Mouse (Mus musculus) heart, postnatal 36 days (tissue): ENCODE results near the gene Trim47. TPM values are rescaled to one million over a fixed set of nuclear protein-coding genes. Genes with fewer than 3 reads are reported as not detected.
"Not testable (repeated sequence)": the region's sequence is repeated elsewhere in the genome, so short reads cannot be mapped to it uniquely, and the experiment has no call there.

Source experiments
- DNase-seq, 2 experiments: peaks; one replicate each; pipeline ENCODE4 v3.0.0; 2021 to 2022
- intact Hi-C: fragments of 180-260 bp; cut with DNase I; formaldehyde crosslinking; loops from one replicate; pipeline ENCODE4 v1.15.1; 2025
- total RNA-seq, 2 experiments: library from RNA; stranded (reverse); gene quantifications; 2 replicates each; pipeline ENCODE4 v1.2.3; 2021

The Trim47 gene
- total RNA-seq, 2 experiments from 2014 or later = 25.2 to 34.2 TPM

- intact Hi-C loops = no loop called here
- DNase-seq = peak in 1 of 2 experiments; percentile 33
Measured at GRCm38 (mm10) chr11:116093771-116094565, 33.0 kb downstream of the Trim47 start.

GRCm38 (mm10) chr11:116092959-116093358 lies 34.1 kb downstream of the Trim47 start:
- DNase-seq, intact Hi-C loops: not testable (repeated sequence)

DNA sequence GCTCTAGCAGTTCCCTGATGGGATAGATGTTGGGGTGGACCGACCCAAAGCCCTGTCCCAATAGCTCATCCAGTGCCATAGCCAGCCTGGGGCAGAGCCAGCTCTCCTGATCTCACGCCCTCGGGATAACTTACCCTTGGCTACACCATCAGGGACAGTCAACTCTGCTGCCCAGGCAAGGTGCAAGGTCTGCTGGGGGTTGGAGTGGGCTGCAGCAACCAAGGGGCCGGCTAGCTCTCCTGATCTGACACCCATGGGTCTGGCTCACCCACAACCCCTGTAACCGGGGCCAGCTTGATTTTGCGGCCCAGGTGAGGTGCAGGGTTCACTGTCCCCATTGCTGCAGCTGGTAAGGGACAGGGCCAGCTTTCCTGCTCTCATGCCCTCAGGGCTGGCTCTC lies 35.4 kb downstream of the Trim47 start:
- DNase-seq = no peak
- intact Hi-C loops = no loop called here

DNA sequence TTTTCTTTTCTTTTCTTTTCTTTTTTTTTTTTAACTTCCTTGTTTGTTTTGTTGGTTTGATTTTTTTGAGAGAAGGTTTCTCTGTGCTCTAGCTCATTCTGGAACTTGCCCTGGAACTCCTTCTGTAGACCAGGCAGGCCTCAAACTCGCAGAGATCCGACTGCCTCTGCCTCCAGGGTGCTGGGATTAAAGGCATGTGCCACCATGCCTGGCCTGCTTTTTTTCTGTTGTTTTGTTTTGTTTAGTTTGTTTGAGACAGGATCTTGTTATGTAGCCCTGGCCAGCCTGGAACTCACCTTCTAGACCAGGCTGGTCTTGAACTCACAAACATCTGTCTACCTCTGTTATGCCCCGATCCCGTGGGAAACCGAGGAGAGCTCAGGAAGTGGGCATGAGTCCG lies 37.5 kb downstream of the Trim47 start:
- no peak for DNase-seq
- intact Hi-C loops = loop anchor here (5.0 kb wide), 1 partner anchor 128 kb away; no protein-coding TSS in a partner anchor

DNA sequence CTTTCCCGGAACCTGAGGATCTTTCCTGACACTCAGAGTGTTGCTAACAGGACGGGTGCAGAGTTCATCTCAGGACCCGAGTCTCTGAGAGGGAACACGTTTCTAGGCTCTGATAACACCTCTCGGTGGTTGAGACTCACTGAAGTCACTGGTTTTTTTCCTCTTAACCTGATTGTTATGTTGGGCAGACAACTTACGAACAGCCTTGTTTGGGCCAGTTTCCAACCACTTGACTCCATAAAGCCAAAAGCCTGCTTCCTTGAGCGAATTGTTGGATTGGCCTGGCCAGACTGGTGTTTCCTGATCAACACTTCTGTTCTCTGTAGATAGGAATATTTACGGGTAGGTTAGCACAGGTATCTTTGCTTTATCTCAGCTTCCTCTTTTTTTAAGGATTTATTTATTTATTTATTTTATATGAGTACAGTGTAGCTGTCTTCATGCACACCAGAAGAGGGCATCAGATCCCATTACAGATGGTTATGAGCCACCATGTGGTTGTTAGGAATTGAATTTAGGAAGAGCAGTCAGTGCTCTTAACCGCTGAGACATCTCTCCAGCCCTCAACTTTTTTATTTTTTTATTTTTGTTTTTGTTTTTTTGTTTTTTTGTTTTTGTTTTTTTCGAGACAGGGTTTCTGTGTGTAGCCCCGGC lies 38.1 kb downstream of the Trim47 start:
- no peak for DNase-seq
- intact Hi-C loops = loop anchor here (1.0 to 5.0 kb wide), 3 partner anchors 20 to 128 kb away; no protein-coding TSS in a partner anchor

DNA sequence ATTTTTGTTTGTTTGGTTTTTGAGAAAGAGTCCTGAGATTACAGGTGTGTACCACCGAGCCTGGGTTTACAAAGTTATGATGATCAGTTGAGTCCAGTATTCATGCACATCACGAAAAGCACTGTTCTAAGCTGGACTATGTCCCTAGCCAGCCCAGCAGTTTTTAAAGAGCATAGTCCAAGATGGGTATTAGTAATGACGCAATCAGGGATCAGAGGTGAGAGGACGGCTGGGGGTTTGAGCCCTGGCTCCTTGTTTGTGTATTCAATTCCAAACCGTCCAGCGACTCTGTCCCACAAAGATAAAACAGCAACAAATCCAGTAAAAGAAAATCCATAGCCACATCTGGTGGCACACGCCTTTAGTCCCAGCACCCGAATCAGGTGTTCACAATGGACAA lies 38.8 kb downstream of the Trim47 start:
- DNase-seq = no peak
- intact Hi-C loops = loop anchor here (1.0 to 5.0 kb wide), 3 partner anchors 21 to 129 kb away; no protein-coding TSS in a partner anchor

DNA sequence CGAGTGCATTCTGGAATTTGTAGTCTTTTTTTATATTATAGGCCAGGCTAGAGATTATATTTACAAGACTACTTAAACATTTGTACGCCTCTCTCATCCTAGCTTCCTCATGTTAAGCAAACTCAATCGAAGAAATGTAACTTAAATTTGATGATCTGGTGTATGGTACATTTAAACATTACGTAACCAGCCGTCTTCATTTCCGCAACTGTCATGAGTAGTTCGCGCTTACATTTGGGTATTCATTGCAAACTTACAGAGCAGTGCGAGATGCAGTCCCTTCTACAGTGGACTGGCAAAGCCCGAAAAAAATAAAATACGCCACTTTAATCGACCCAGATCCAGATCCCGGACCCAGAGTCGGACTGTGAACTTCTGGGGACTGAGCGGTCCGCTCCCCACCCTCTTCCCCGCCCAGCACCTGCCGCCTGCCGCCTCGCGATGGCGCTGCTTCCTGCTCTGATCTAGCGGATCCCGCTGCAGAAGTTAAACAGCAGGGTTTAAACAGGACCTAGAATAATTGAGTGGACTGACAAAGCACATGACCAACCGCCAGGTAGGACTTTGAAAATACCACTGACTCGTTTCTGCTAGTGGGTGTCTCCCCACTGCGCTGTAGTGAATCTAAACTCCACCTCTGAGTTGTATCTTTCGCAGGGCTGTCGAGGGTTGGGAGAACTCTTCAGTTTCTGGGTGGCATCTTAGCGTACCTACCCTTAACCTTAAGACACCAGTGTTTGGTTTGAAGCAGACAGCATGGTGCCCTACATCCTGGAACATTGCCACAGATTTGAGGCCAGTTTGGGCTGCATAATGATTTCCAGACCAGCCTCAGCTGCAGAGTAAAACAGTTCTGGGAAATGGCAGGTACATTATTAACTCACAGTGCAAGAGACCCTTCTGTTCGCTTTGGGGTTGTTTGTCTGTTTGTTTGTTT lies 39.5 kb downstream of the Trim47 start:
- intact Hi-C loops = loop anchor here (1.0 to 5.0 kb wide), 3 partner anchors 22 to 130 kb away; no protein-coding TSS in a partner anchor
- peak; percentile 93 to 94 for DNase-seq

- intact Hi-C loops = loop anchor here (1.0 to 5.0 kb wide), 2 partner anchors 56 to 131 kb away; partner anchors contain the start of gene Unk
Measured at GRCm38 (mm10) chr11:116086258-116087193, 40.5 kb downstream of the Trim47 start, which contains the start of gene Wbp2. TSS of gene Wbp2 (minus strand) at chr11:116086995.

GRCm38 (mm10) chr11:116084166-116084565 lies 42.8 kb downstream of the Trim47 start:
- intact Hi-C loops = loop anchor here (5.0 kb wide), 1 partner anchor 142 kb away; no protein-coding TSS in a partner anchor
- DNase-seq = no peak

More at GRCm38 (mm10) chr11:116086258-116087193, 40.5 kb downstream of the Trim47 start, which contains the start of gene Wbp2:
- DNase-seq = peak; percentile 93 to 96

DNA sequence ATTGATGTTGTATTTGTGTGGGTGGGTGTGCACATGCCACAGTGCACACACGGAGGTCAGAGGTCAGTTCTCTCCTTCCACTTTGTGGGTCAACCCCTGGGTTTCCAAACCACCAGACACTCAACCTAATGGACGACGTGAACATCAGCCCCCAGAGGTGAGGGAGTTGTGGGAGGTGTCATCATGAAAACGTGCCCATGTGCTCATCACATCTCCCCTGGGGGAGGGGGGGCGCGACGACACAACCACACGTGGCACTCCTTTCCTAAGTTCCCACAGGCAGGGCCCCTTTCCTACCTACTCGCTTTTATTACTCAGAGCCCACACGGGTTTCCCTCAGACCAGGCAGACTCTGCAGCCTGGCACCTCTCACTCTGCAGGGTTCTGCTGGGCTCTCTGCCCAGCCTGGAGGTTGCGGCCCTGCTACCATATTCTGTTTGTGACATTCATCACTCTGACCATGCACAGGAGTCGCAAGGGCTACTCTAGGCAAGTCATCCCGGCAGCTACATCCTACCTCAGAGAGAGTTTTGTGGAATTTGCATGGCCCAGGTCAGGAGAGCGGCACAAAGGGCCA lies 43.8 kb downstream of the Trim47 start:
- intact Hi-C loops = loop anchor here (5.0 kb wide), 1 partner anchor 141 kb away; no protein-coding TSS in a partner anchor
- DNase-seq = no peak

DNA sequence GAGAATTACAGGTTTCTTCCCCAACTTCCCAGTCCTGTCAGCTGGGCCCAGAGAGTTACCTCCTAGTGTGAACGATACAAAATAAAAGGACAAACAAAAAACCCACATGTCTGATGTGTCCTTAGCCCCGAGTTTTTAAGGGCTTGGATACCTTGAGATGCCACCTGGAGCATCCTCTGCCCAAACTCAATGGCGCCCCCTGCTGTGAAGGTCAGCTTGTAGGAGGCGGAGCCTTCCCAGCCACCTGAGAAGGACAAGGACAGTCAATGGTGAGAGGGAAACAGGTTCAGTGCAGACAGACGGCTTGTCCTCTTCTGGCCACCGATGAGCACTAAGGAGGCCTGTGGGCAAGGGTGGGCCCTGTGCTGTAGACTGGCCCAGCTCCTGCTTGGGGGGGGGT lies 45.9 kb downstream of the Trim47 start:
- intact Hi-C loops = loop anchor here (5.0 kb wide), 1 partner anchor 139 kb away; no protein-coding TSS in a partner anchor
- peak in 1 of 2 experiments; percentile 75 for DNase-seq

- no peak for DNase-seq
- intact Hi-C loops = no loop called here
Measured at GRCm38 (mm10) chr11:116079511-116079910, 47.5 kb downstream of the Trim47 start.

DNA sequence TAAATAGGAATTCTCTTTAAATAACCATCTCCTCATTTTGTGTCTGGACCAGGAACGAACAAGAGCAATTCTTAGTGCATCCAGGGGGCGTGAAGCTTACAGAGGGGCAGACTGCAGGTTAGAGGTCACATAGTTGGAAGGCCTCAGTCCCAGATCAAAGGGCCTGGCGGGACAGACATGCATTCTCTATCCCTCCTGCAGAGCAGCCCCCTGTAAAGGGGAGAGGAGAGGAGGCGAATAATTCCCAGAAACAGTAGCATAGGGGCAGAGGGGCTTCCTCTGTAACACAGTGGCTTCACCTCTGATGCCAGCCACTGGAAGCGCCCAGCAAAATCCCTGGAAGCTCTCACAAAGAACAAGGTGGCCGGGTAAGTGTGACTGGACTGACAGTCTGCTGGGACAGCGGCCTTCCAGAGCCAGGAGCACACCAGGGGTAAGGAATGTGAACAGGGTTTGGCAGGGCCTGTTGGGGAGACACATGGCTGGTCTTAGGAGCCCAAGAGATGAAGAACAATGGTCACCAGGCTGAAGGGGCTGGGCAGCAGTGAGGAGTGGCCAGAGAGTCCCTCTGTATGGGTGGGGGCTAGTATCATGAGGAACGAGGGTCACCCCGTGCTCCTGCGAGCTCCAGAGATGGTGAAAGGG lies 48.2 kb downstream of the Trim47 start:
- no peak for DNase-seq
- intact Hi-C loops = no loop called here

DNA sequence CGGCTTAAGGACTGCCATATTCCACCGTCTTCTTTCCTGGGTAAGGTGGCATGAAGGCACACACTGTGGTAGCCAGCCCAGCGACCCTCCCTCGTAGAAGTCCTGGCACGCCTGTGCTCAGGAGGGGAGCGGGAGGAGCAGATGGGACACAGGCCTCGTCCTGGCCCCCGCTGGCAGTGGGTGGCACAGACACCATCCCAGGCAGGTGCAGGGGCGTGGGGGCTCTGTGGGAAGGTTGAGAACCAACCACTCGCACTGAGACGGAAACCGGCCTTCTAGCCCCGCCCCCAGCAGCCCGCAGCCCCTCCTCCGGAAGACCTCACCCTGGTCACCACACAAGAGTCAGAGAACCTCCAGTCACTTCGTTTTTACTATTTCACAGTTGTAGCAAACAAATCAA lies 48.8 kb downstream of the Trim47 start:
- peak in 1 of 2 experiments; percentile 53 for DNase-seq
- intact Hi-C loops = no loop called here

GRCm38 (mm10) chr11:116077446-116078204 lies 49.4 kb downstream of the Trim47 start, which contains the start of gene Unc13d:
TSS of gene Unc13d (minus strand) at chr11:116077961.
- intact Hi-C loops = no loop called here
- peak in 1 of 2 experiments; percentile 26 for DNase-seq

- intact Hi-C loops = no loop called here
- no peak for DNase-seq
Measured at GRCm38 (mm10) chr11:116076836-116077235, 50.2 kb downstream of the Trim47 start.

DNA sequence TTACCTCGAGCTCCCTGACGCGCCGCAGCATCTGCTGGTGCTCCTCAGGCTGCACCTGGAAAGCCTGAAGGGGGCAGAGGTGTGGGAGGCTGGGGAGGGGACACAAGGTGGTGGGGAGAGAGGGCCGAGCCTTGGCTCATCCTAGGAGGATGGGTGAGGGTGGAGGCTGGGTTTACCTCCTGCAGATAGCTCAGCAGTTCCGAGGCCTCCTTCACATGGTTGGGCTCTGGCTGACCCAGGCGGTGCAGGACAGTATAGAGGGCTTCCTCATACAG lies 50.8 kb downstream of the Trim47 start:
- intact Hi-C loops = no loop called here
- no peak for DNase-seq
